Mouse (Mus musculus) gastrocnemius, postnatal 36 days (tissue): Measurements from ENCODE around the gene Calhm3. TPM values are rescaled to one million over a fixed set of nuclear protein-coding genes. Genes with fewer than 3 reads are reported as not detected.

Source experiments
- DNase-seq, 2 experiments: peaks; one replicate each; pipeline ENCODE4 v3.0.0; 2022
- intact Hi-C: fragments of 180-260 bp; cut with DNase I; formaldehyde crosslinking; loops from one replicate; pipeline ENCODE4 v1.15.1; 2025
- long read RNA-seq, 2 experiments: library from polyadenylated mRNA; stranded (forward); transcript quantifications; one replicate each; pipeline ENCODE4 v2.0.0; 2021
- total RNA-seq, 2 experiments: library from RNA; stranded (reverse); gene quantifications; 2 replicates each; pipeline ENCODE4 v1.2.3; 2021

Gene Calhm3
- not detected for total RNA-seq
- long read RNA-seq, experiment 1, result 0 reads
- long read RNA-seq, experiment 2, result 0 reads

DNA sequence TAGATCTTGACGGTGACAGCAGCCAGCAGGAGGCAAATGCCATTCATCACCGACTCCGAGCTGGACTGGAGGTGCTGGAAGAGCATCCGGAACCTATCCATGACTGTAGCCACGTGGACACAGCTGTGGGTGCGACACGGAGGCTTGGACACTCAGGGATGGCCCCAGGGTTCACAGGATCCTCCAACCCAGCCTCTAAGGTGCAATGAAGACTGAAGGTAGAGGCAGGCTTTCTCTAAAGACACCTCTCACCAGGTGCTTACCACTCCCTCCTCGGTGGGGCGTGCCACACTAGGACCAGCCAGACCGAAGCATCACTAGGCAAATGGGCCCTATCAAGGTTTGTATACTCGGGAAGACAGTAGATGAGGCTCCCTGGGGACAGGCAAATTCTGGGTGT is at the start of gene Calhm3:
Gene Calhm3 (minus strand): TSS at position 101 of the 400 bp plus-strand sequence.
- no peak for DNase-seq
- intact Hi-C loops, result no loop called here

DNA sequence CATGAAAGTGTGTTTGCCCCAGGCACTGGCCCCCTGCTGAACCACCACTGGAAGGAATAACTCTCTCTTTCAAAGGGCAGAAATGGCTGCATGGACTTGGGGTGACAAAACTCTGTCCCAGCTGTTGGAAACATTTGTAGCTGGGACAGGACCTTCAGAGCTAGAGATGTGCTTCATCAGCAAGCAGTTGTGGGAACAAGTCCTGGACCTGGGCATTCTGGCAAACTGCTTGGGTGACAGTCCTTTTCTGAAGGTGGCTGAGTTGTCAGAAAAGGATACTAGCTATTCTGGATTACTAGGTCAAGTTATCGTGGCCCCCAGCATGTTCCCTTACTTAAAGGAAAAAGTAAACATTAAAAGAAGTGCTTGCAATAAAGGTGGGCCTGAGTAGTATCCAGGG is 48.6 kb upstream of the Calhm3 start:
- intact Hi-C loops, result no loop called here
- no peak for DNase-seq

DNA sequence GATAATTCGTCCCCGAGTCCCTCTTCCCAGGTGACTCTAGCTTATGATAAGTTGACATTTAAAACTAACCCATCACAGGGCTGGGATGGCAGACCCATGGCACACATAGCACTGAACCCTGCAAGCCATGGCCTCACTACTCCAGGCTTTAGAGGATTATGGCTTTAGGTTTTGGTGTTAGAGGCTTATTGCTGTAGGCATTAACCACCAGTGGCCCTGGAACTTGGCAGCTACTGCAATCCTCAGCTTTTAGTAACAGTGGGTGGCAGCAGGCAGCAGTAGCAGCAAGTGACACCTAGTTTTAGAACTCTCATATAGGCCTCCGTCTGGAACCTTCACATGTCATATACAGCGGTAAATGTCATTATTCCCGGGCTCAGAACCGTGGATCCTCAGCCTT is 47.1 kb upstream of the Calhm3 start:
- intact Hi-C loops, result no loop called here

DNA sequence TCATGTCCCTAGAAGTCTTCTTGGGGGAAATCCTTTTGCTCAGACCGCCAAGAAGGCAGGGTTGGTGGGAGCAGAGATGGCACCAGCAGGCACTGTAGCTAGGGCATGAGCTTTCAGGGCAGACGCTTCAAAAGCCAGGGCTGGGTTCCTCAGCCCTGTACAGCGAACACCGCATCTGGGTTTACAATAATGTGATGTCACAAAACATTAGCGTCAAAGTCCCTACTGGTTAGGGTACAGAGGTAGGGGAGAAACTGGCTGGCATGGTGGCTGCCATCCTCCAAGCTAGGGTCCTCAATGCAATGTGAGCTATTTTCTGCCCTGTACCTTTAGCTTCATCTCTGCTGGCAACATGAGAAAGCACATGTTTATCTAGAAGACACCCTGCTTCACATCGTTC is 45.5 kb upstream of the Calhm3 start:
- no peak for DNase-seq
- intact Hi-C loops, result no loop called here

More for the DNA sequence above, 47.1 kb upstream of the Calhm3 start:
- no peak for DNase-seq

DNA sequence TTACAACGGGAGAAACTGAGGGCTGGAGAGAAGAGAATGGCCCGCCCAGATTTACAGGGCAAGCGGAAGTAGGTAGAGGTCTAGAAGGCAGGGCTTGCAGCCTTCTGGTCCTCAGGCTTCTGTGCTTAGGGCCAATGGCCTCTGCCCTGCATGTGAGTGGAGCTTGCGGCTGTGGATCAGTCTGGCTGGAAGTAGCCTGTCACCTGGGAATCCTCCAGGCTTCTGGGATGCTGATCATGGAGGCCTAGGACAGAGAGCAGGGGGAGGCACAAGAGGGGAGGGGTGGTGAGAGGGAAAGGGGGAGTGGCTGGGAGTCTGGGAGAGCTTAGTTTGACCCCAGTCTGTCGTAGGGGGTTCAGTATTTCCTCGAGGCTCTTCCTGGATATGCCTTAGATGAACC is 44.9 kb upstream of the Calhm3 start:
- DNase-seq, result no peak
- intact Hi-C loops, result no loop called here

DNA sequence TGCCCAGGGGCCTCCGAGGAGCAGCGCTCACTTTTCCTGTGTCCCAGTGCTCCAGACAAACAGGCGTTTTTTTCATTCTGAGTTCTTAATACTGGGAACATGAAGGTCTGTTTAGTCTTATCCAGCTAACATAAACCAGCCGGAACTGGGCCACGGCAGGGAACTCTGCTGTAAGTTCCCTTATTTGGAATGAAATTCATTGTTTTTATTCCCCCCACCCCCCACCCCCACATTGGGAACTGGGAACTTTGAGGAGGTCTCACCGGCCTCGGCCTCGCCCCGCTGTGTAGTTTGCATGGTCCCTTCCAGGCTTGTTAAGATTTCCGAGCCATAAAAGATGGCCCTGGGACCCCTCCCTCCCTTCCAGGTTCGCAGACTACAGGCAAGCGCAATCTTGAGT is 44.4 kb upstream of the Calhm3 start:
- no peak for DNase-seq
- intact Hi-C loops, result no loop called here

DNA sequence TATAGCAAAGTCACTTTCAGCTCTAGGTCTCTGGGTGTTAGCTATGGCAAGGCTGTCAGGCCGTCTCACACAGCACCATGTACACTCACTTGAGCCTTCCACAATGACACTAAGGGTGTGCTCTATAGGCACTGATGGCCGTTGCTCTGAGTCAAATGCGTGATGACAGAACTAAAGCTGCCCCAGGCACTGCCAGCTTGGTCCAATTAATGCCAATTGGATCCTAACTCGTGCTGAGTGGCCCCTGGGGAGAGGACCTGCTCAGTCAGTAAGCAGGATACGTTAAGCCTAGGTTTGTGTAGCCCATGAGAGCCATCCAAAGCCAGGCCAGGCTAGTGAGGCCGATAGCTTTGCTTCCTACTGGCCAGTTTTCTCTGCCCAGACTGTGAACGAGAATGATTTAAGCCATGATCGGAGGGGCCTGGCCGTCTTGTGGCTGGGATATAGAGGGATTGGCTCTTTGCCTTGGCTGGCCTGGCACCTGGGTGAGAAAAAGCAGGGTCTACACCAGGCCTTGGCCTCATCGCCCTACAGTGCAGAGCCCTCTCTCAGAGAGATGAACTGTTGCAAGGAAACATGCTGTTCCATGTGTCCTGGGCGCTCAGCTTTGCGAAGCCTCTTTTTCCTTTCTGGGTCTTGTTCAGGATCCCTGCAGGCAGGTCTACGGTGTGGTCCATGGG is 41.2 kb upstream of the Calhm3 start:
- intact Hi-C loops, result no loop called here
- no peak for DNase-seq

DNA sequence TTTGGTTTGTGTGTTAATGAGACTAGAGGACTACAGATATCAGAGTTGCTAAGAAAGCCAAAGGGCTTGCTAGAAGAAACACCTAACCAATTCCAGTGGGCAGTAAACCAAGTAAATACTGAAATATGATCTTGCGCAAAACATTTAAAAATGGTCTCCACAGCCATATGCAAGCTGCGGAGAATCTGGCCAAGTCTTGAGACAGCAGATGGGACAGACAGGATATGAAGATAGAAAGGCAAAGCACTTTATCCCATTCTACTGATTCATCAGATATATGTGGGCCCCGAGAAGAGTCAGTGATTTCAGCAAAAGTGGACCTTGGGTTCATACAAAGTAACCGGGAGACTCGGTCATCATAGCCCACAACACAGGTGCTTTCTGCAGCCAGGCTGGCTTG is 34.6 kb upstream of the Calhm3 start:
- intact Hi-C loops, result no loop called here
- no peak for DNase-seq

DNA sequence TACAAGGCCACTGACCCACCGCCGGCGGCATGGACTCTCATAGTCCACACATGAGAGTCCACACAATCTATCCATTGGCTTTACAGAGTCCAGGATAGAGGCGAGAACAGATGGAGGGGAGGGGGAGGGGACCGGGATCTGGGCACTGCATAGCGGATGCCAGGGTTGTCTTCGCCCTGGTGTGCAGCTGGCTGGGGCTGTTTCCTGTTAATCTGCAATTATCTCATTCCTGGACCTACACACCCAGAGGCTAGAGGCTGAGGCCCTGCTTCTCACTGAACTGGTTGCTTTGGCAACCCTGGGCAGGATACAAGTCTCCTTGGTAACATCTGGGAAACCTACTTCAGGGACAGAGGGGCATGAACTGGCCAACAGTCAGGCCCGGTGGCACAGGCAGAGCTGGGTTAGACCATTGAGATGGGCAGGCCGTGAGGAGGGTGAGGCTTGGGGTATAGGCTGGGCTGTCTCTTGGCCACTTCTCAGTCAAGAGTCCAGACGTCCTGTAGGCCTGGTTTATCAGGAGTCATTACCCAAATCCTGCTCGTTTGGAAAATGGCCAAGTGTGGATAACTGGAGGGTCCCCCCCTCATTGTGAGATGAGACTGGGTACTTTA is 31.1 kb upstream of the Calhm3 start:
- intact Hi-C loops, result no loop called here

DNA sequence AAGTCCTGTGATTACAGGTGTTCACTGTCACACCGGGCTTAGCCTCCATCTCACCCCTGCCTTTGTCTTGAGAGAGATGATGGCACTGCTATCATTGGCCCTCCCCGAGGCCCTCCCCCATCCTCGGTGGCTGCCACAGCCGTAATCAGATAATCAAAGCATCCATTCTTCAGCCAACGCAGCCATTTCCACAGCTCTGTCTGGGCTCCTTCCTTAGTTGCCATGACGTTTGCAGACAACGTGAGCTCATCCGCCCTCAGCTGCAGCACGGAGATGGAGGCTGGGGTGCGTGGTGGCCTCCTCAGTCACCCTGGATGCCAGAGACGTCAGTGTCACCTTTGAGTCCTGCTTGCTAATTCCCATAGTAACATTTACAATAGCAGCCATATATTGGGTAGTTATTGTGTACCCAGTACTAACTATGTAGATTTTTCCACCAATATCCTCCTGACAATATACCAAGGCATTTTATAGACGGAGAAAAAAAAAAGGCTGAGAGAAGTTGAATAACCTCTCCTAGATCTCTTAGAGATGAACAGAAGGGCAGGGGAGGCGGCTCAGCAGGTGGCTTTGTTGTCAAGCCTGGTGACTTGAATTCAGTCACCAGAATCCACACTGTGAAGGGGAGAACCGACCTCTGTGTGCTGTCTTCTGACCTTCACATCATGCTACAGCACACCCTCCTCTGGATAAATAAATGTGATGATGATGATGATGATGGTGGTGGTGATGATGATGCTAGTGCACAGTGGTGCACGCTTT is 29.1 kb upstream of the Calhm3 start:
- no peak for DNase-seq
- intact Hi-C loops, result no loop called here

More for the DNA sequence above, 31.1 kb upstream of the Calhm3 start:
- no peak for DNase-seq

DNA sequence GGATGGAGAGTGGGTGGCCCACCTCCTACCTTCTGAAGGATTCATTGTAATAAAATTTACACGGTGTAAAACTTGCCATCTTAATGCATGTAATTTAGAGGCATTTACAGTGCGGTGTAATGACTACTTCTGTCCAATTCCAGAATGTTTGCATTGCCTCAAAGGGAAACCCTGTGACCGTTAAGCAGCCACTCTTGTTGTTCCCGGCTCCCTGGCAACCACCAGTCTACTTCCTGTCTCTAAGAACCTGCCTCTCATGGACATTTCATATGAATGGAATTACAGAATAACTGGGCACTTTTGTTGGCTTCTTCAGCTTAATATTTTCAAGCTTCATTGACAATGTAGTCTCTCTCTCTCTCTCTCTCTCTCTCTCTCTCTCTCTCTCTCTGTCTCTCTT is 27.2 kb upstream of the Calhm3 start:
- intact Hi-C loops, result no loop called here
- DNase-seq, result no peak

DNA sequence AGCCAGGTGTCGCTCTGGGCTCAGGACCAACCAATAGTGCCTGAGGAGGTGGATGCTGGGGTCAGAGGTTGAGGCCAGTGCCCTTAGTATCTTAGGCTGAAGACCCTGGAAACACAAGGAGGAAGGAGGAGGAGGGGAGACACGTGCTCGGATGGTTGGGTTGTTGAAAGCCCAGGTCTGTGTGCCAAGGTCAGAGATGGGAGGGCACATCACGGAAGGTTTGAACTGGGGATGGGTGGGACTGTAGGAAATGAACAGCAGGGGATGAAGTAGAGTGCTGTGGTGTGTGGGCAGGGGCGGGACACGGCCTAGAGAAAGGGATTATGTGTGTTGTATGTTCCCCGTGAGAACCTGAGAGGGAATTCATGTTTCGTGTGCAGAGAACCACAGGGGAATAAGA is 26.7 kb upstream of the Calhm3 start:
- DNase-seq, result no peak
- intact Hi-C loops, result no loop called here

DNA sequence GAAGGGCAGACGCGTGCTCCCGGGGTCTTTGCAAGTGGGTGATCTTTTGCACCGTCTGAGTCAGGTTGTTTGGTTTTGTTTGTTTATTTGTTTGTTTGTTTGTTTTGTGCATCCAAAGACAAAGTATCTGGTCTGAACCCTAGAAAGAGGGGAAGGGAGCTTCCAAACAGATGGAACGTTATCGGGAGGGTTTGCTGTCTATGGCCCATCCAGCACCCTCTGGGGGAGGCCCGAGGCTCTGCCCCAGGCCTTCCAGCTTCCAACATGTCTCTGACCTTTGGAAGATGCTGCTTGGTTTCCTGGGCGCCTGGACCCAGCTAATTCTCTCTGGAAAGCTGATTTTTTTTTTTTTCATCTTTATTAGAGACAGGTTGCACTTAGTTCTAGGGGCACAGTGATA is 22.4 kb upstream of the Calhm3 start:
- intact Hi-C loops, result no loop called here
- DNase-seq, result no peak

DNA sequence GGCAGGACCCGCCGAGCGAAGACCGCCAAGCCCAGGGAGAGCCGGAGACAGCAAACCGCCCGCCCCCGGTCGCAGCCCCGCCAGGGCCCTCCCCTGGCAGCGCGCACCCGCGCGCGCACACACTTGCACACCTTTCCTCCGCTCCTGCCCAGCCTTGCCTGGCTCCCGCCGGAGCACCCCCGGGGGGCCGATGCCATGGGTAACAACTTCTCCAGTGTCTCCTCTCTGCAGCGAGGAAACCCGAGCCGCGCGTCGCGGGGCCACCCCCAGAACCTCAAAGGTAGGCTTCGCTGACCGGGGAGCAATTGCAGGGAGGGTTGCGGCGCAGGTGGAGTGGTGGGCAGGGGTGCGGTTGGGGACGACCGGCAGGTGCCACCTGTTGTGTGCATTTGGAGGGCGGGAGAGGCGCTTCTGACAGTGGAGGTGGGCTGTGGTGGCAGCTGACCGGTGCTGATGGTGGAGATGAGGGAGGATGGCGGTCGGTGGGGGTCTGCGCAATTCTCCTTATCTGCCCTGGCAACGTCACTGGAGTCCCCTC is 21.8 kb upstream of the Calhm3 start:
- DNase-seq, result no peak

DNA sequence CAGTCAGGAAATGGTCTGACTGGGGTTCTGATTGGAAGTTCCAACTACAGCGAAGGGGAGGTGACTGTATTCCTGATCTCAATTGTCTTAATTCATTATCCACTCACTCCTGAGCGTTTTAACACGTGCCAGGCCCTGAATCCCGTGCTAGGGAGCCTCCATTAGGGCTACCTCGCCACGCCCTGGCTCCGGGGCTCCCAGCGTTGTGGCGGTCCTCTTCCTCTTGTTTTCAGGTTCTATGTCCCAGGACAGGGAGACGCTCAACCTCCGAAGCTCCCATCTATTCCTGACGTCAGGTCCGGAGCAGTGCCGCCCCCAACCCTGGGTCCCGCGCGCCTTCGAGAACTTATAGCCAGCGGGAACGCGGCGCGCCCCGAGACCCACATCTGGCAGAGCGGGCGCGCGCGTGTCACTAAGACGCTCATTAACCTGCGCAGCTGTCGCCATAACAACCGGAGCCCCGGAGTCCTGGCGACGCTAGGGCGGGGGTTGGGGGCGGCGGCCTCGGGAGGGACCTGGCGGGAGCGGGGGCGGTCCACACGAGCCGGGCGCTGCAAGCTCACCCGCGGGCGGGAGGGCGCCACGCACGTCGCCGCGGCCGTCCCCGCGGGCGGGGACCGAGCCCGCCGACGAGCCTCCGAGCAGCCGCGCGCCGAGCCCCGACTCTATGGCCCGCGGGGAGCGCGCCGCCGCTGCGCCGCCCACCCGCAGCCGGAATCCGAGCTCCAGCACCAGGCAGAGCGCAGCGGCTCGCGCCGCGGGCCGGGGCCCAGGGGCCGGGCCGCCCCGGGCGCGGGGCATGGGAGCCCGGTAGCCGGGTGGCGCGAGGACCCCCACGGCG is 21.1 kb upstream of the Calhm3 start, which contains the start of gene Neurl1a:
Gene Neurl1a (plus strand): TSS at position 390 of the 841 bp plus-strand sequence.
- intact Hi-C loops, result loop anchor here (5.0 kb wide), 1 partner anchor 159 kb away; no protein-coding TSS in a partner anchor
- DNase-seq, result peak in 1 of 2 experiments; percentile 22

More for the DNA sequence above, 21.8 kb upstream of the Calhm3 start:
- intact Hi-C loops, result loop anchor here (5.0 kb wide), 1 partner anchor 158 kb away; no protein-coding TSS in a partner anchor

DNA sequence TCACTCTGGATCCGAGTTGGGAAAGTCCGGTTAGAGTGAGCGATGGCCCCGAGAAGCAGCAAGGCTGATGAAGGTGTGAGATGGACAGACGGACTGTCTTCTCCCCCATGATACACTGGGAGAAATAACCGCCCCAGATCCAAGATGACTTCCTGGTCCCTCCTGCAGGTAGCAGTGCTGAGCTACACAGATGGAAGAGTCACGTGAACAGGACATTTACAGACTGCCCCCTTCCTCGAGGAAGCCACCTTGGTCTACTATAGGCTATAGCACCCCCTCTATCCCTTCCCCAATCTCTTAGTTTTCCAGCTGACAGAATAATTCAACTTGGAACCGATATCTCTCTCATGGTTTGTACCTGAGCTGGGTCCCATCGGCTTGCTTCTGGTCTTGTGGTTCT is 20.4 kb upstream of the Calhm3 start:
- intact Hi-C loops, result loop anchor here (5.0 kb wide), 1 partner anchor 159 kb away; no protein-coding TSS in a partner anchor
- DNase-seq, result no peak

DNA sequence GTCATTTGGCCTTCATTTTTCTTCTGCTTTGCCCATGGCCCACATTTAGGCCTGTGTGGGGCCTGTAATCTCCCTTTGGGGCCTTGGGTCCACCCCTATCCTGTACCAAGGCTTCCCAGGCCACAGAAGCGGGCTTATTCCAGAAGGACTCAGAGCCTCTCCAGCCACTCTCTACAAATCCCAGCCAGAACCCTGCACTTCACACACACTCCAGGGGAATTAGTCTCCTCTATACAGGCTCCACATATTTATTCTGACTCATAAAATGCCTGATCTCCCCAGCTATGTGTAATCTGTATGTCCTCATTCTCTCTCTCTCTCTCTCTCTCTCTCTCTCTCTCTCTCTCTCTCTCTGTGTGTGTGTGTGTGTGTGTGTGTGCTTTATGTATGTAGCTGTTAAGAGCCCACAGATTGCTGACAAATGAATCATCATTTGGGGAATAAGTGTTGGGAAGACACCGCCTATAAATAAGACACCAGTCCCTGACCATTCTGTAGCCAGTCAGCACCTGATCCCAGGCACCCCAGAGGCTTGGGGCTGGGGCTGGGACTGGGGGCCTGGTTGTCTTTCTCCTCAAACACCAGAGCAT is 19.4 kb upstream of the Calhm3 start:
- intact Hi-C loops, result loop anchor here (5.0 kb wide), 1 partner anchor 160 kb away; no protein-coding TSS in a partner anchor
- DNase-seq, result no peak

DNA sequence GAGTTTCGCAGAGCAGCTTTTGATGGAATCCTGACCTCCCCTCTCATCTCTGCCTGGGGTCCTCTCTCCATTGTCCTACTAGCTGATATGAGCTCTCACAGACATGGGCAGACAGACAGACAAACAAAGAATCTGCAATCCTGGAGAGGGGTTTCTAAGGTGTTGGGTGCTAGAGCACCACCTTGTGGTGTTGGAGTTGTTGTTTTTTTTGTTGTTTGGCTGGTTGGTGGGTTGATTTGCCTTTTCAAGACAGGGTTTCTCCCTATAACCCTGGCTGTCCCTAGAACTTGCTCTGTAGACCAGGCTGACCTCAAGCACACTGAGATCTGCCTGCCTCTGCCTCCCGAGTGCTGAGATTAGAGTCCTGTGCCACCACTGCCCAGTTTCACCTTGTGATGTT is 17.9 kb upstream of the Calhm3 start:
- no peak for DNase-seq
- intact Hi-C loops, result loop anchor here (5.0 kb wide), 1 partner anchor 162 kb away; no protein-coding TSS in a partner anchor

DNA sequence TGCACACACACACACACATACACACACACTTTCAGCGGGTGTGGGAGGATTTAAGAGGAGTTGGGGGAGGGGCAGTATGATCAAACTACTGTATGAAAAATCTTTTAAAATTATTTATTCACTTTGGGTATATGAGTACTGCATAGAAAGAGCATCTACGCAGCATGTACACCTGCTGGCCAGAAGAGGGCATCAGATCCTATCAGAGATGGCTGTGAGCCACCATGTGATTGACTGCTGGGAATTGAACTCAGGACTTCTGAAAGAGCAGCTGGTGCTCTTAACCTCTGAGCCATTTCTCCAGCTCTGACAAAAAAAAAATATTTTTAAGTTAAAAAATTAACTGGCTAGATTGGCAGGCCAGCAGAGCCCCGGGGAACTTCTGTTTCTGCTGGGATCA is 17.0 kb upstream of the Calhm3 start:
- DNase-seq, result no peak
- intact Hi-C loops, result loop anchor here (1.0 kb wide), 1 partner anchor 87 kb away; no protein-coding TSS in a partner anchor
